Mouse (Mus musculus): ENCODE results near the gene Nrcam. TPM values are rescaled to one million over a fixed set of nuclear protein-coding genes. Genes with fewer than 3 reads are reported as not detected.

Nrcam gene
- polyA plus RNA-seq, 1 experiment from 2014 or later, result 83.7 TPM

- Histone ChIP-seq H3K4me3 (no peak overlapping the region), H3K4me1 (peaks cover 55% of the 10 kb centered on the region), H3K9me3 (replicated peaks) (no peaks in the 10 kb centered on the region), H3K9ac (no peak overlapping the region), H3K27me3 (no peaks in the 10 kb centered on the region), H3K27ac (peak overlapping the region; percentile 16), H3K4me2 (no peak overlapping the region), H3K36me3 (ENCODE audit: poor library complexity, severe bottlenecking) (no peaks in the 10 kb centered on the region)
- WGBS, result 48% methylated on average over 5 of the region's 5 CpGs
- peak; percentile 13; the same call in 1 of the 2 replicates for ATAC-seq
Observed at GRCm38 (mm10) chr12:44501807-44502487, 173.3 kb downstream of the Nrcam start.

DNA sequence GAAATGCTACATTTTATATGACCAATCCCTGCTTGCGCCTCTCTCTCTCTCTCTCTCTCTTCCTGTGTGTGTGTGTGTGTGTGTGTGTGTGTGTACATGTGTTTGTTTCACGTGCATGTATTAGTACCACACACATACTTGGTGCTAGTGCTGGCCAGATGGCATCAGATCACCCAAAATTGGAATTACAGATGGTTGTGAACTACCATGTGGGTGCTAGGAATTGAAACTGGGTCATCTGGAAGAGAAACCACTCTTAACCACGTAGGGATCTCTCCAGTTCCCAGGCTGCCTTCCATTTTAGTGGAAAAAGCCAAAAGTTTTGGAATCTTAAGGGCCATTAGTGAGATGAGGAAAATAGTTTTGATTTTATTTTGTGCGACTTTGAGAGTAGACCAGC, 175.1 kb downstream of the Nrcam start:
- Histone ChIP-seq H3K9ac (no peak overlapping the region), H3K27me3 (no peaks in the 10 kb centered on the region), H3K4me2 (no peak overlapping the region), H3K9me3 (replicated peaks) (no peaks in the 10 kb centered on the region), H3K27ac (no peak overlapping the region), H3K4me1 (peaks cover 44% of the 10 kb centered on the region), H3K4me3 (no peak overlapping the region), H3K36me3 (ENCODE audit: poor library complexity, severe bottlenecking) (no peaks in the 10 kb centered on the region)
- no peak for ATAC-seq
- 88% methylated on average over 4 of the region's 4 CpGs for WGBS

GRCm38 (mm10) chr12:44508635-44509034, 179.9 kb downstream of the Nrcam start:
- Histone ChIP-seq H3K4me1 (peaks cover 5% of the 10 kb centered on the region; the same call in 1 of the 2 replicates), H3K27ac (no peak overlapping the region), H3K9me3 (replicated peaks) (no peaks in the 10 kb centered on the region), H3K36me3 (ENCODE audit: poor library complexity, severe bottlenecking) (no peaks in the 10 kb centered on the region), H3K9ac (no peak overlapping the region), H3K27me3 (no peaks in the 10 kb centered on the region), H3K4me2 (no peak overlapping the region), H3K4me3 (no peak overlapping the region)
- 72% methylated on average over 3 of the region's 3 CpGs for WGBS
- ATAC-seq, result no peak

GRCm38 (mm10) chr12:44509406-44510104, 180.9 kb downstream of the Nrcam start:
- no peaks in the 10 kb centered on the region for H3K27me3 ChIP-seq
- no peak overlapping the region for H3K4me2 ChIP-seq
- WGBS, result 73% methylated on average over 4 of the region's 4 CpGs
- no peak overlapping the region for H3K27ac ChIP-seq
- H3K9ac ChIP-seq, result no peak overlapping the region
- ATAC-seq, result no peak
- H3K4me3 ChIP-seq, result no peak overlapping the region
- peaks cover 5% of the 10 kb centered on the region; the same call in 1 of the 2 replicates for H3K4me1 ChIP-seq
- no peaks in the 10 kb centered on the region for H3K36me3 ChIP-seq (ENCODE audit: poor library complexity, severe bottlenecking)
- H3K9me3 ChIP-seq (replicated peaks), result no peaks in the 10 kb centered on the region

GRCm38 (mm10) chr12:44515066-44515465, 186.4 kb downstream of the Nrcam start:
- peak; percentile 75 for ATAC-seq
- WGBS, result 73% methylated on average over 4 of the region's 4 CpGs

GRCm38 (mm10) chr12:44519440-44520141, 190.9 kb downstream of the Nrcam start:
- no peaks in the 10 kb centered on the region for H3K36me3 ChIP-seq (ENCODE audit: poor library complexity, severe bottlenecking)
- H3K4me2 ChIP-seq, result no peak overlapping the region
- no peak overlapping the region for H3K9ac ChIP-seq
- H3K4me3 ChIP-seq, result no peak overlapping the region
- no peaks in the 10 kb centered on the region for H3K9me3 ChIP-seq (replicated peaks)
- H3K4me1 ChIP-seq, result peaks cover 12% of the 10 kb centered on the region
- ATAC-seq, result peak; percentile 56; the same call in 1 of the 2 replicates
- H3K27ac ChIP-seq, result no peak overlapping the region
- WGBS, result 4% methylated on average over 7 of the region's 7 CpGs
- peaks cover 10% of the 10 kb centered on the region; the same call in 1 of the 2 replicates for H3K27me3 ChIP-seq

More at GRCm38 (mm10) chr12:44515066-44515465, 186.4 kb downstream of the Nrcam start:
- no peak overlapping the region for H3K9ac ChIP-seq
- no peak overlapping the region for H3K27ac ChIP-seq
- no peak overlapping the region for H3K4me2 ChIP-seq
- peaks cover 12% of the 10 kb centered on the region for H3K4me1 ChIP-seq
- H3K9me3 ChIP-seq (replicated peaks), result no peaks in the 10 kb centered on the region
- no peak overlapping the region for H3K4me3 ChIP-seq
- peaks cover 3% of the 10 kb centered on the region; the same call in 1 of the 2 replicates for H3K27me3 ChIP-seq
- H3K36me3 ChIP-seq (ENCODE audit: poor library complexity, severe bottlenecking), result no peaks in the 10 kb centered on the region

DNA sequence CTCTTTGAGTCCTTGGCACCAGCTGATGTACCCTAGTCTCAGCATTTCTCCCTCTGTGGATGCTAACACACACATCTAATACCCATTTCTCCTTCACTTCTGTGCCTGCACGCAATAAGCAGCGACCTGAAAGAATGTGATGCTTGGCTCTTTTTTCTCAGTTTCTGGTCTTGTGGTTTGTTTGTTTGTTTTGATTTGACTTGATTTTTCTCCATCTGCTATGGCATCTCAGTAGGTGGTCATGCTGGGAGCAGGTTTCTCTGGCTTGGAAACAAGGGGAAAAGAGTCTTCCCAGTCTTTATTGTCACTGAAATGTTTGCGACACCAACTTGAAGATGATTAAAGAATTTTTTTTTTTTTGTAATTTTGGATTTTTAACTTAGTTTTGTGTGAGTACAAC, 192.8 kb downstream of the Nrcam start:
- no peak for ATAC-seq
- Histone ChIP-seq H3K27ac (no peak overlapping the region), H3K9me3 (replicated peaks) (no peaks in the 10 kb centered on the region), H3K4me1 (peaks cover 8% of the 10 kb centered on the region), H3K4me3 (no peak overlapping the region), H3K9ac (no peak overlapping the region), H3K36me3 (ENCODE audit: poor library complexity, severe bottlenecking) (no peaks in the 10 kb centered on the region), H3K4me2 (no peak overlapping the region), H3K27me3 (peaks cover 10% of the 10 kb centered on the region; the same call in 1 of the 2 replicates)
- WGBS, result 84% methylated on average over 3 of the region's 3 CpGs

DNA sequence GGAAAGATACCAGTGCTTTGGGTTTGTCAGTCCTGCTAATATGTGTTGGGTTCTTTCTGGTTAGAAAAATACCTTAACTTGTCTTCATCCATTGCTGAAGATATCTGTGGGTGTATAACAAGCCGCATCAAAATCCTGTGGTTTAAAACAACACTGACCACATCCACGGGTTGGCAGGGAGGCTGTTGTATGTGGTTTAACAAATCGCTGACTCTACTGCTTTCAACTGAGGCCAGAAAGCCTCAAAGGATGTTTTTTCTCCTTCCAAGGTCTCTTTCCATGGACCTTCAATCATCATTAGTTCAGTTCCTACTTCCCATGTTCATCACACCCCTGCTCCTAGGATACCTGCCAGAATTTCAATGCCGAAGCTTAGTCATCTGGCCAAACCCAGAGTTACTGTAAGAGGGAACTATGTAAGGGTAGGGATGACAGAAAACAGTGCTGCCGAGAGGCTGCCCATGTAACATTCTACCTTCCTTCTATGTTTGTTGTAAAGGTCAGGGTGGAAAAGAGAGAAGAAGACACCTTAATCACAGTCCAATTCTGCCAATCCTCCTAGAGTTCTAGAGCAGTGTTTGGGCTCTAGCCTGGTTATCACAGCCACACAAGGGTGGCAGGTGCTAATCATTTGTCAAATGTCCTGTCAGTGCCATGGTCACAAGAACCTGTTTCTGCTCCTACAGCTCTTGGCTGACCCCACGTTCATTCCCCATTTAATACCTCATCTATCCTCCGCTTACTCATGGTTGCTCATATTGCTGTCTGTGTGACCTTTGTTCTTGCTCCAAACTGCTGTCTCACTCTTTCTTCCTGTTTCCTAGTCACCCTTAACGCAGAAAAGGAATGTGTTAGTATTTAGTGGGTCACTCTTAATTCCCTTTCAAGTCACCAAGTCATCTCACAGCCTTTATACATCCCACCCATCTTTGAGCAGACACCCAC, 196.2 kb downstream of the Nrcam start:
- 76% methylated on average over 8 of the region's 8 CpGs for WGBS
- H3K4me3 ChIP-seq, result no peak overlapping the region
- H3K27me3 ChIP-seq, result 0 out of 2 replicates have a peak, but pooled peaks cover 7% of the 10 kb centered on the region
- no peaks in the 10 kb centered on the region for H3K9me3 ChIP-seq (replicated peaks)
- H3K4me2 ChIP-seq, result no peak overlapping the region
- no peak overlapping the region for H3K27ac ChIP-seq
- H3K9ac ChIP-seq, result no peak overlapping the region
- no peaks in the 10 kb centered on the region for H3K36me3 ChIP-seq (ENCODE audit: poor library complexity, severe bottlenecking)
- peaks cover under 1% of the 10 kb centered on the region for H3K4me1 ChIP-seq
- no peak for ATAC-seq

- no peaks in the 10 kb centered on the region for H3K27me3 ChIP-seq
- no peak overlapping the region for H3K27ac ChIP-seq
- ATAC-seq, result peak; percentile 46; the same call in 1 of the 2 replicates
- no peak overlapping the region for H3K9ac ChIP-seq
- H3K9me3 ChIP-seq (replicated peaks), result no peaks in the 10 kb centered on the region
- no peak overlapping the region for H3K4me2 ChIP-seq
- no peak overlapping the region for H3K4me3 ChIP-seq
- H3K36me3 ChIP-seq (ENCODE audit: poor library complexity, severe bottlenecking), result no peaks in the 10 kb centered on the region
- 36% methylated on average over 11 of the region's 11 CpGs for WGBS
- no peaks in the 10 kb centered on the region; the same call in 1 of the 2 replicates for H3K4me1 ChIP-seq
Observed at GRCm38 (mm10) chr12:44528391-44529016, 199.8 kb downstream of the Nrcam start.

- Histone ChIP-seq H3K4me2 (peak overlapping the region; percentile 14; the same call in 1 of the 2 replicates), H3K27ac (peak overlapping the region; percentile 65), H3K27me3 (no peaks in the 10 kb centered on the region), H3K9me3 (replicated peaks) (no peaks in the 10 kb centered on the region), H3K36me3 (ENCODE audit: poor library complexity, severe bottlenecking) (no peaks in the 10 kb centered on the region), H3K9ac (no peak overlapping the region), H3K4me3 (no peak overlapping the region), H3K4me1 (peaks cover 18% of the 10 kb centered on the region)
- WGBS, result 66% methylated on average over 19 of the region's 19 CpGs
- peak; percentile 22; the same call in 1 of the 2 replicates for ATAC-seq
Observed at GRCm38 (mm10) chr12:44532337-44533113, 203.8 kb downstream of the Nrcam start.

All from forebrain, embryonic 13.5 days (tissue).